Mouse (Mus musculus): ENCODE data around the gene Gdpgp1.

The Gdpgp1 gene

DNA sequence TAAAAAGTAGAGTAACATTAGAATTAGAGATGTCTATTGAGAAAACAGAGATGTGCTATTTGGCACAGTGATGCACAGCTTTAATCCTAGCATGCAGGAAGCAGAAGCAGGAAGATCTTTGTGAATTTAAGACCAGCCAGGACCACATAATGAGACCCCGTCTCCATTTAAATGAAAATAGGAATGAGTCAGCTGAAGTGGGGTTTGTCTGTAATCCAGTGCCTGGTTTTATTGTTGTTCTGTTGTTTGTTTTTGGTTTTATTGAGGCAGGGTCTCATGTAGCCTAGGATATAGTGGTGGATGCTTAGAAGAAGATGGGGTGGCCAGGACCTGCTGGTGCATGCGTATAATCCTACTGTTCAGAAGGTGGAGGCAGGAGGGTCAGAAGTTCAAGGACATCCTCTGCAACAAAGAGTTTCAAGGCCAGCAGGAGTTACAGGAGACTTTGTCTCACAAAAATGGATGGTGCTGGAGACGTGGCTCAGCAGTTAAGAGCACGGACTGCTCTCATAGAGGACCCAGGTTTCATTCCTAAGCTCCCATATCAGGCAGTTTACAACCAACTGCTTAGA, 11.4 kb upstream of the Gdpgp1 start:
- DNase-seq (ENCODE audit: low spot score in 2 of 2), result no peak

DNA sequence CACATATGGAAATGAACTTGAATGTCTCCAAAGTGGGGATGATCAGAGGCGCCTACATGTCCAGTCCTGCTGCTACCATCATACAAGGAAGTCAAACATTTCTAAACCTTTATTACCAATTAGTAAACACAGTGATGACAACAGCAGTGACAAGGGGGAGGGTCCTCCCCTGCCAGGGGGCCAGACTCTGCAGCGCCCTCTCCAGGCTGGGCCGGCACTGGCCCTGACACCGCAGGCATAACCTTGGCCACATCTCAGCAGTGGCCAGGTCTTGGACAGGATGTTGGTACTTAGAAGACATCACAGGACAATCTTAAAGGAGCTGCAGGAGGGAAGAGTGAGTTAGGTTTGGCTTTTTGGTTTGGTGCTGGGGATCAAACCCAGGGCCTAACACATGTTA, 5.6 kb upstream of the Gdpgp1 start:
- no peak for DNase-seq (ENCODE audit: low spot score in 2 of 2)

DNA sequence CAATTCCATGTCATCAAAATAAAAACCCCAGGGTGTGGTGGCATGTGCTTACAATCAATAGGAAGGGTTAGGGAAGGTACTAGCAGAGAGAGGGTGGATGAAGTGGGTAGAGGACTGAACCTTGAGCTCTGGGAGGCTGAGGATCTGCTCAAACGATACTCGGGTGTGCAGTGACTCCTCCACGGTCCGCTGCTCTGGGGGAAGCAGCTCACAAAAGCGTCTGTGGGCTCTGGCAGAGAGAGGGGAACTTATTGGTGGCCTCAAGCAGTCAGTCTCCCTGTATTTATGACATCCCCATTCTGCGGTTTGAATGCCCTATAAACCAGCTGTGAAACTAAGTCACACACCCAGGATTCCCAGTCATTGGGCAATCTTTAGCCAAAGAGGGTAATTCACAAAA, 2.5 kb upstream of the Gdpgp1 start:
- no peak for DNase-seq (ENCODE audit: low spot score in 2 of 2)

DNA sequence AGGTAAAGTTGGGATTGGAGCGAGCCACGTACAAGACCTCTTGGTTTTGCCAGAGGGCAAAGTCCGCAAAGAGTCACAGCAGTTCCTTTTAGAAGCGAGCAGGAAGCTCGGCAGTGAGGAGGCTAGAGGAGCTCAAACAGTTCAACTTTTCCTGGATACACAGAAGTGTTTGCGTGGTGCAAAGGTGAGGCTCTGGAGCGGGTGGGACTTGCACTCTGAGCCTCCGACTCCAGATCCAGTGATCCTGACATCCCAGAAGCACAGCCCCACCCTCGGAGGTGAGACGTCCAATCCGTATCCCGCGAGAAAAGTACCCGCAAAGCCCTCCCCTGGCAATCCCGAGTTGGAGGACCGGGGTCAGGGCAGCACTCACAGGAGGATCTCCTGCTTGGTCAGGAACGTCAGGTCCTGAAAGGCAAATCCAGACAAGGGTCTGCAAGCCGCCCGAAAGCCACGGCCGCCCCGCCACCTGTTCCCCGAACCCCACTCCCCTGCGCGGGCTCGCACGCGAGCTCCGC, 635 bp upstream of the Gdpgp1 start:
- no peak for DNase-seq (ENCODE audit: low spot score in 2 of 2)

DNA sequence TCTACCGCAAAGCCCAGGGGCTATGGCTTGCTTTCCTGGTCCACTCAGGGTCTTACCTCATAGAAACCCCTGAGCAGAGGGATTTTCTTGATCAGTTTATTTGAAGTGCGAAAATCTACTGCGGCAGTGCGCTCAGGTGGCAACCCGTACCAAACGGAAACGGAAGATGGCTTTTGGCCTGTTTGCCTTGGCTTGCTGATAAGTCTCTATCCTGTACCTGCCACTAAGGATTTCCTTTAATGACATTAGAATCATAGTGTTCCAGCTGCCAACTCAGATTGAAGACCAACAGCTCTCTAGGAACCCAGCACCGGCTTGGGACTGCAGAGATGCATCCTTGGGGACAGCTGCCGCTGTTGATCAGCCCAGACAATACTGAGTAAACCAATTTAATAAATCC, 1.1 kb downstream of the Gdpgp1 start:
- DNase-seq (ENCODE audit: low spot score in 2 of 2), result no peak

DNA sequence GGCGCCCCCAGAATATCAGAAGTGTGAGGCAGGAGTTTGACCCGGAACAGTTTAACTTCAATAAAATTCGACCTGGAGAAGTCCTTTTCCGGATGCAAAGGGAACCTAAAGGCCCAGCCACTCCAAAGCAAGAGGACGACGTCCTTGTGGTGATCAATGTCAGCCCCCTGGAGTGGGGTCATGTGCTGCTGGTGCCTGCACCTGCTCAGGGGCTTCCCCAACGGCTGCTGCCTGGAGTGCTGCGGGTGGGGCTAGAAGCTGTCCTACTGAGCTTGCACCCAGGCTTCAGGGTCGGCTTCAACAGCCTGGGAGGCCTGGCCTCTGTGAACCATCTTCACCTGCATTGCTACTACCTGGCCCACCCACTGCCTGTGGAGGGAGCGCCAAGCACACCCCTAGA, 5.9 kb downstream of the Gdpgp1 start:
- DNase-seq (ENCODE audit: low spot score in 2 of 2), result no peak

DNA sequence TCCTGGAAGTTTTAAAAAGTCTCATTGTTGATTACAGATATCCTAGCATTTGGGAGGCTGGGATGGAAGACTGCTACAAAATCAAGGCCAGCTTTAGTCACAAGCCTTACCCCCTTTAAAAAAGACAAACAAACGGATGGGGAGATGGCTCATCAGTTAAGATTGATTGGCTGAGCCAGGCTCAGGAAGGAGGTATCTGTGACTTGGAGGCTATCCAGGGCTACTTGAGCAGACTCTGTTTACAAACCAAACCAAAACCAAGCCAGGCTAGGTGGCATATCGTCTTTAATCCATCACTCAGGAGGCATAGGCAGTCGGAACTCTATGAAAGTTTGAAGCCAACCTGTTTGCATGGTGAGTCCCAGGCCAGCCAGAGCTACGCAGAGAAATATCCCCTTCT, 9.0 kb downstream of the Gdpgp1 start:
- DNase-seq (ENCODE audit: low spot score in 2 of 2), result no peak

DNA sequence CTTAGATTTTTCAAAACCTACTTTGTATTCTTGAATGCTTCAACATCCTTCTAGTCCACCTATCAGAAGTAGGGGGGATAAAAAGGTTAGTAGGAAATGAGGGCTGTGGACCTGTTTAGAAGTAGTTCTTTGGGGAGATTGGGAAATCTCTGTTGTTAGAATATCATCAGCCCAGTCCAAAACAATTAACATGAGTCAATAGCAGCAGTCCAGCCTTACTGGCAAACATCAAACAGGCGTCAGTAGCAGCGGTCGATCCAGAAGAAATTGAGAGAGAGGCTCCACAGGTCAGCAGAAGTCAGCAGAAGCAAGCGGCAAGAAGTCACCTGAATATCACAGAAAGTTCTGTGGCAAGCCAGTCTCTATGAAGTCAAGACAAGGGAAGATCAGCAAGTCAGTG, 12.2 kb downstream of the Gdpgp1 start:
- no peak for DNase-seq (ENCODE audit: low spot score in 2 of 2)

DNA sequence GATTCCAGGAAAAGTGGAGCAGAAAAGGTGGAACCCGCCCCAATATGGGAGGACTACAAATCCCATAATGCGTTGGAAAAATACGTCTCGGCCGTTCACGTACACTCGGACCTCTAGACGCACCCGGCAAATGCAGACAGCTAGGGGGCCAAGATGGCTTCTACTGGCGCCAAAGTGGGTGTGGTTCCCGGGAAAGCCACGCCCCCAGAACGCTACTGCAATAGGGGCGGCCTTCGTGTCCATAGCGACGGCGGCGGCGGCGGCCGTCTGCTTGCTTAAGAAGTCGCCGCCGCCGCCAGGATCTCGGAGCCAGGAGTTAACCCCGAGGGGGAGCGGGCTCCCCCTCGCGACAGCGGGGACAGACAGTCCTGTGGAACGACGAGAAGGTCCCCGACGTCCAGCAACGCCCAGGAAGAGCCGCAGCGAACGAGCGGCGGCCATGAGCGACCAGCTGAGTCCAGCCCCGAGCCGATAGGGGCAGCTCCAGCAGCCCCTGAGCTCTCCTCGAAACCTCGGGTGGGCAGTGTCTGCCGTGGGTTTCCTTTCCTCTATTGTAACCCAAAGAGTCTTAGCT, 13.6 kb downstream of the Gdpgp1 start, which contains the start of gene Ttll13:
TSS of gene Ttll13 (plus strand) at position 229 of the 574 bp plus-strand sequence.
- peak; percentile 92 to 94 for DNase-seq (ENCODE audit: low spot score in 2 of 2)

DNA sequence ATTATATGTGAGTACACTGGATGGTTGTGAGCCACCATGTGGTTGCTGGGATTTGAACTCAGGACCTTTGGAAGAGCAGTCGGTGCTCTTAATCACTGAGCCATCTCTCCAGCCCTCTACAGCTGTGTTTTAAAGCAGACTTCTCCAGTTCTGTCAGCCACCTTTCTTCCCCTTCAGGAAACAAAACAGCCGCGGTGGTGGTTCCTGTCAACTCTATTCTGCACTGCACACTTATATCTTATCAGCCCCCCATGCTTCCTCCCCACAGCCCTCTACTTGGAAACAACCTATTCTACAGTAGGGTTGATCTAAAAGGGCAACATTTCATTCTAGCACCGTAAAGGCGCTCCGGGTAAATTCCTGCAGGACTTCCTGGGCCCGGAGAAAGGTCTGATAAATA, 14.2 kb downstream of the Gdpgp1 start:
- no peak for DNase-seq (ENCODE audit: low spot score in 2 of 2)

DNA sequence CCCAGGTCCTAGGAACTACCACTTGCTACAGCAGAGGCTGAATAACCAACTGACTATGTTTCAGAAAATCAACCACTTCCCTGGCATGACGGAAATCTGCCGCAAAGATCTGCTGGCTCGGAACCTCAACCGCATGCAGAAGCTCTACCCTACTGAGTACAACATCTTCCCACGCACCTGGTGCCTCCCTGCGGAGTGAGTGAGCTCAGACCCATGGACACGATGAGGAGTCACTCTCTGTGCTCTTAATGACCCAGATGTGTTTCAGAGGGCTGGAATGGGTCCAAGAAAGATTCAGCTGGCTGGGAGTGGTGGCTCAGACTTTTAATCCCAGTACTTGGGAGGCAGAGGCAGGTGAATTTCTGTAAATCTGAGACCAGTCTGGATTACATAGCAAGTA, 19.8 kb downstream of the Gdpgp1 start:
- DNase-seq (ENCODE audit: low spot score in 2 of 2), result no peak

DNA sequence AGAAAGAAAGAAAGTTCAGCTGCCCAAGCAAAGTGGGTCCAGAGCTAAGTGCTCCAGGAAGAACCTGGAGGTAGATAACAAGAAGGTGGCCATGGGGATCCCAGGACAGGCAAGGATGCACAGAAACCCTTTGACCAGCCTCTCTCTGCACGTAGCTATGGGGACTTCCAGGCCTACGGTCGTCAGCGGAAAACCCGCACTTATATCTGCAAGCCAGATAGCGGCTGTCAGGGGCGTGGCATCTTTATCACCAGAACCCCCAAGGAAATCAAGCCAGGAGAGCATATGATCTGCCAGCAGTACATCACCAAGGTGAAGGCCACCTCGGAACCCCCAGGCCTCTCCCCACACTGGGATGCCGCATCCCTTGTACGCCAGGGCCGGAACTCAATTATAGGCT, 20.2 kb downstream of the Gdpgp1 start:
- DNase-seq (ENCODE audit: low spot score in 2 of 2), result no peak

DNA sequence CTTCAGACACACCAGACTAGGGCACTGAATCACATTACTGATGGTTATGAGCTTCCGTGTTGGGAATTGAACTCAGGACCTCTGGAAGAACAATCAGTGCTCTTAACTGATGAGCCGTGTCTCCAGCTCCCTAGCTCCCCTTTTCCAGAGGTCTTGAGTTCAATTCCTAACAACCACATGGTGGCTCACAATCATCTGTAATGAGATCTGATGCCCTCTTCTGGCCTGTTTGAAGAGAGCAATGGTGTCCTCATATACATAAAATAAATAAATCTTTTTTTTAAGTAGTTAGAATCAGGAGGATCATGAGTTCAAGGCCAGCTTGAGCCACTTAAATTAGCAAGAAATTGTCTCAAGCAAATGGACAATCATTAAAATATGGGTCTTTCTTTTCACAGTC, 23.3 kb downstream of the Gdpgp1 start:
- DNase-seq (ENCODE audit: low spot score in 2 of 2), result no peak

DNA sequence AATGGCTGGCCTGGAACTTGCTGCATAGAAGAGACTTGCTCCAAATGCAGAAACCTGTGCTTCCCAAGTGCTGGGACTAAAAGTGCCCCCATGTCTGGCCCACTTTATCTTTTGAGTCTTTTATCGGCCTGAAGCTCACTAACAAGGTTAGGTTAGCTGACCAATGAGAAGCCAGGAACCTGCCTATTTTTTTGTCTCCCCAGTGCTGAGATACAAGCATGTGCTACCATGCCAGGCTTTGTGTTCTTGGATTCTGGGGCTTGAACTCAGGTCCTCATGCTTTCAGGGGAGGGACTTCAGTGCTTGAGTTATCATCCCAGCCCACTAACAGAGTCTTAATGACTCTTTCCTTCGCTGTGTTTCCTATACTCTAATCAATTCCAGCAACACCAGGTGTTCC, 25.0 kb downstream of the Gdpgp1 start:
- DNase-seq (ENCODE audit: low spot score in 2 of 2), result no peak

DNA sequence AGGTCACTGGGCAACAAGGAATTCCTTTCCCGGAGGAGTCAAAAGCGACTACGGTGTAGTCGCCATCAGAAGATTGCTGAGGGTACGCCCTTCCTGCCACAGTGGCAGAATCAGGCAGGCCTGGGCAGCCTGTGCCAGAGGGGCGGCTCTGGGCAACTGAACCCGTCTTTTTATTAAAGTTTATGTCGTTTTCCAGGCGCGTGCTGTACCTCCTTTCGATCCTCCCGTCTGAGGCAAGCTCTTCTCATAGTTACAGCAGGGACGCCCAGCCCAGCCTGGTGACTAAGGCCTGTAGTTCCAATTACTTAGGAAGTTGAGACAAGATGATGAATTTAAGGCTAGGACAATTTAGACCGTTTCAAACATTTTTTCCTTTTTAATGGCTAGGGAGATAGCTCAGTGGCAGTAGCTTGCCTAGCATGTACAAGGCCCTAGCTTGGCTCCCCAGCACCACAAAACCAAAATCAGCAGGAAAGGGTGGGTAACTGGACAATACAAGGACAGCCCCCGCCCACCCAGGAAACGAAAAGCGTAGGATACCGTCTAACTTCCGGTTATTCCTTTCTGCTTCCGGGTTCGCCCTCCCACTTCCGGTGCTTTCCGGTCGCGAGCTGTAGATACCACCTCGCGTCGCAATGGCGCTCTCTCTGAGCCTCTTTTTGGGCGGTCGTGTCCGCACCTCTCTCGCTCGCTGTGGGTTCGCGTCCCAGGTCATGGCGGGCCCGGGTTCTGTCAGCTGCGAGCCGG, 28.1 kb downstream of the Gdpgp1 start, which contains the start of gene Ngrn:
TSS of gene Ngrn (plus strand) at position 591 of the 747 bp plus-strand sequence.
- peak; percentile 62 to 71 for DNase-seq (ENCODE audit: low spot score in 2 of 2)

DNA sequence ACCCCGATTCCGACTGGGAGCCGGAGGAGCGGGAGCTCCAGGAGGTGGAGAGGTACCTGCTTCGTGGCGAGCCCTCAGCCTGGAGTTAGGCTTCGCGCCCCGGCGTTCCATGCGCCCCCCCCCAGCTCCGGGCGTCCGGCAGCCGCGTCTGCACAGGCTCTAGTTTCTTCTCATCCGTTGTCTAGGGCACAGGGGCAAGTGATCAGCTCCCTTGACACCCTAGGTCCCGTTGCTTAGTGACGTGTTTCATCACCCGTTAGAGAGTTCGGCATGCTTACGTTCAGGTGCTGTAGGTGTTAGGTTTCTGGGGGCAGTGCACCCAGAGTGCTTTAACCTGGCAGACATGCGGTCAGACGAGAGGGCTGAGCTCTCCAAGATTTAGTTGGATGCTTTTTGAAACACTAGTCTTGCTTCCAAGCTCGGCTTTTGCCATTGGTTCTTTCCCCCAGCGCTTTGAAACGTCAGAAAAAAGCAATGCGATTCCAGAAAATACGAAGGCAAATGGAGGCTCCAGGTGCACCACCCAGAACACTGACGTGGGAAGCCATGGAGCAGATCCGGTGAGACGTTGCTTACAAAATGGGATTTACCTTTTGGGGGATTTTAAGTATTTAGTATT, 28.8 kb downstream of the Gdpgp1 start:
- peak in 1 of 2 experiments; percentile 7 for DNase-seq (ENCODE audit: low spot score in 2 of 2)

DNA sequence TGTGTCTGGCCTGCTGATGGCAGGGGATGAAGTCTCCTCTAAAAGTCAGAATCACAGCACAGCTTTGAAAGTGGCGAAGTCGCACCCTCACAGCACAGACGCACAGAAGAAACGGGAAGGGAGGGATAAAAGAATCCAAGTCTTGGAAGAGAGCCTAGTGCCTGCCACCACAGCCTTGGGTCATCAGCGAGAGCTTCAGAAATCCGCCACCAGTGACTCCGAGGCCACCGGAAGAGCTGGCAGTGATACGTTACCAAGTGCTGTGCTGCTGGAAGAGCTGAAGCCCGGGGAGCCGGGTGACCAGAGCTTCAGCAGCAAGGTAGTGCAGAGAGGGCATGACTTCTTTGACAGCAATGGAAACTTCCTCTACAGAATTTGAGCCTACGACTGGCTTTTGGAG, 31.9 kb downstream of the Gdpgp1 start:
- no peak for DNase-seq (ENCODE audit: low spot score in 2 of 2)

DNA sequence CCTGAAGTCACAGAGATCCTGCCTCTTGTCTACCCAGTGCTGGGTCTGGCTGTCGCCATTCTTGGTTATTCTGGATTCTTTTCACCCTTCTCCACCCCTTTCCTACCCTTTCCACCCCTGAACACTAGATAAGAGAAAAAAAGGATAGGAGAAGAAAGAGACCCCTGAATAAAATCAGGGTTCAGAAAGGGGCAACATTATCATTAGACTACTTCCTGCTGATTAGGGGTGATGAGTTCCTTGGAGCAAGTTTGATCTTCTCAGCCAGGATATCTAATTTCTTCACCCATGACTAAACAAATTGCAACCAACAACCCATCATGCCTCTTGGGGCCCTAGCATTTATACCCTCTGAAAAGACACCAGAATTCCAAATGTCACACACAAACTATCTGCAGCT, 35.1 kb downstream of the Gdpgp1 start:
- DNase-seq (ENCODE audit: low spot score in 2 of 2), result no peak

DNA sequence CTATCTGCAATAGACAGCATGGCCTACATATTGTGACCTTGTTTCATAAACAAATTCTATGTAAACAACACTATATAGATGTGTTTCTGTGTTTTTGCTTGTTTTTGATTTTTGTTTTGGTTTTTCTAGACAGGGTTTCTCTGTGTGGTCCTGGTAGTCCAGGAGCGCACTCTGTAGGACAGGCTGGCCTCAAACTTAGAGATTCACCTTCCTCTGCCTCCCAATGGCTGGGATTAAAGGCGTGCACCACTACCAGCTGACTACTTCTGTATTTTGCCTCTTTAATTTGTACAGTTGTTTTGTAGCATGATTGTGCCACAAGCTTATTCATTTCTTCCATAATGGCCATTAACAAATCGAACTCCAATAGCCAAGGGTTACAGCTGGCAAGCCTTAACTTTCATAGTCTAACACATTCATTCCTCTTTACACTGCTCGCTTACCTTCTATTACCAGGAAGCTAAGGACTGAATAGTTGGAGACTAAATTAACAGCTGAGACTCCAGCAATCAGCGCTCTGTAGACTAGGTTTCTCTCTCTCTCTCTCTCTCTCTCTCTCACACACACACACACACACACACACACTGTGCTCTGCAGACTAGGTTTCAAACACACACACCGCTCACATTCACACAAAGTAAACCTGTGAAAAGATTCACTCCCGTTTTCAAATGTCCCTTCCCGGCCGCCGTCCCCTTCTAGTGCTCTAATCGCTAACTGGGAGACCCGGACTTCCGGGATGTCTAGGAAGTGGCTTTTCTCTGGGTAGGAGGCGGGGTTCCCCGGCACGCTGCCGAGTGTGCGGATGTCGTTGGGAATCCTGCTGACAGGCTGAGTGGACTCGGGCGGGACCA, 36.5 kb downstream of the Gdpgp1 start, which contains the start of gene Vps33b:
TSS of gene Vps33b (plus strand) at position 753 of the 854 bp plus-strand sequence.
- peak; percentile 91 to 95 for DNase-seq (ENCODE audit: low spot score in 2 of 2)

DNA sequence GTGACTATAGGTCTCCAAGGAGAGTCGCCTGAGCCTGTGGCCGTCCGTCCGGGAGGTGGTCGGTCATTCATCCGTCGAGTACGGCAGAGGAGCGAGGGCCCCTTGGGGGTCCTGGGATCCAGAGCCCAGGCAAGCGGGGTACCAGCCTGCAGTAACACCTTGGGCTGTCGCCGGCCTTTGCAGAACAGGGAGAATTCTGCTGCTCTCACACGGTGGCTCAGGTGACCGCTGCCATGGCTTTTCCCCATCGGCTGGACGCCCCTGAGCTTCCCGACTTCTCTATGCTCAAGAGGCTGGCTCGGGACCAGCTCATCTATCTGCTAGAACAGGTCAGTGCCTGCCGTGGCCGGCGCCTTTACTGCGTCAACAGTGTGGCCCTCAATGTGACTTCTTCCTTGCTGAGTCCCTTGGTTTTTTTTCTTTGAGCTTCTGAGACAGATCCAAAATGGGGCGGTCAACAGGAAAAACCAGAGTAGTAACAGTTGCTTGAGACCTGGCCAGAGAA, 37.1 kb downstream of the Gdpgp1 start:
- peak; percentile 27 to 38 for DNase-seq (ENCODE audit: low spot score in 2 of 2)

DNA sequence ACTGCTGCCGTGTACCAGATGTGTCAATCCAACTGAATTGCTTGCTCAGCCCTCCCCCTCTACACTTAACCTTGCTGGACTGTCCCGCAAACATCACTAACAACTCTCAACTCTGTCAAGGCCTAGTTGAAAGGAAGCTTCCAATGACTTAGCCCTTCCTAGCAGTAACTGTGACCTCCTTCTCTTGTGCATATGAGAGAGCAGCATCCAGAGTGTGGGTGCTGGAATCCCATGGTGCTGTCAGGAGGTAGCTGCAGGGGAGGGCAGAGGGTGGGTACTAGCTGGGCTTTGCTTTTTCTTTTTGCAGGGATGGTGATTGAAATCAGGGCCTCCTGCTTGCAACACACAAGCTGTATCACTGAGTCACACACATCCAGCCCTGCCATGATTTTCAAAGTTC, 40.8 kb downstream of the Gdpgp1 start:
- DNase-seq (ENCODE audit: low spot score in 2 of 2), result no peak

Measured in frontal cortex, postnatal 14 days (tissue).